Mouse (Mus musculus) embryo, embryonic 10 days (tissue): ENCODE results near the gene Itpkc.
A peak's percentile ranks its signal among the peaks of the same experiment; 100 is the strongest.

Source experiments
- DNase-seq: peaks from one replicate; pipeline ENCODE4 v3.0.0-alpha.2; 2015; ENCODE audit warnings: low spot score

Itpkc gene

DNA sequence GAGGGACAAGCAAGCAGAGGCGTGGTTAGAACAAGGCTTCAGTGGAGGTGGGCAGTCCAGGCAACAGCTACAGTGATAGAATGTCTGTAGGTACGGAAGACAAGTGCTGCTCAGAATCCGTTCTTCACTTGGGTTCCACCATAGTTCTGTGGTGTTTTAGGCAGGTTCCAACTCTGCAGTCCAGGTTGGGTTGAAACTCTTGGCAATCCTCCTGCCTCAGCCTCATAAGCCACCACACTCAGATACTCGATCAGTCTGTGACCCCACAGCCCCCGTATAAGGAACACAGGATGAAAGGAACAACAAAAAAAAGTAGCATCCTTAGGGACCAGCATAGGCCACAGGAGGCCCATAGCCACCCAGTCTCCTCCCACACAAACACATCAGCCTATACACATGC, 36.0 kb downstream of the Itpkc start:
- no peak for DNase-seq

DNA sequence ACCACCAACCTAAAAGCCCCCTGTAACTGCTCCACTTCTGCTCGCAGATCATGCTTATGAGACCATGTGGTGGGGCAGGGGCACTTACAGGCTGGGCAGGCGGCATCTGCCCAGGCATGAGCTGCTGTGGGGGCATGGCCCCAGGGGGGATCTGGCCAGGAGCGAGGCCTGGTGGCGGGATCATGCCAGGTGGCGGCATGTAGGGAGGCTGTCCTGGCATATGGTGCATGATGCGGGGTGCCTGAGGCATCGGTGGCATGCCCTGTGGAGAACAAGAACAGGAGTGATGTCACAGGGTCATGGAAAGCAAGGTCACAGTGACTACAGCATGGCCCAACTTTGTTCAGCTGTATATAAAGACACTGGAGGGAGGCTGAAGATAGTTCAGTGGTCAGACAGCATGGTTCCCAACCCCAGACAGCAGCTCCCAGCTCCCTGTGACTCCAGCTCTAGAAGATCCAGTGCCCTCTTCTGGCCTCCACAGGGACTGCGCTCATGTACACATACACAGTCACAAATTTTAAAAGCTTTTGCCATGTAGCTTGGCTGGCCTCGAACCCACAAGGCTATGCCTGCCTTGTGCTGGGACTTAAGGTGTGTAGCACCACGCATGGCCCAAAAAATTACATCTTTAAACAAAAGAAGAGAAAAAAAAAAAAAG, 39.1 kb downstream of the Itpkc start:
- DNase-seq: no peak

DNA sequence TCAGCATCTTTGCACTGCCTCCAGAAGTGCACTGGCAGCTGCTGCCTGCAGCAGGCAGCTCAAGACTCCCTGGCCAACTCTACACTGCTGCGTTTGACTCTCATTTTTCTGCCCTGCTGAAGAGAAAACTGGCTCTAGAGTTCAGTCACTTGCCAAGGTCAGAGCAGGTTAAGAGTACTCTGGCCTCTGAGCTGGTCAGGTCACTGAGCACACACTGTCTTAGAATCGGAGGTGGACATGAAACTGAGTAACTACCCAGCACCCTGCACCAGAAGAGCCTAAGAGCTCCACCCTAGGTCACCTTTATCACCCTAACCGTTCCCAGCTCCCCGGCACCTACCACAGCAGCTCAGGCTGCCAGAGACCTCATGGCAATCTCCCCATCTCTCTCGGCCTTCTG, 42.5 kb downstream of the Itpkc start:
- no peak for DNase-seq

DNA sequence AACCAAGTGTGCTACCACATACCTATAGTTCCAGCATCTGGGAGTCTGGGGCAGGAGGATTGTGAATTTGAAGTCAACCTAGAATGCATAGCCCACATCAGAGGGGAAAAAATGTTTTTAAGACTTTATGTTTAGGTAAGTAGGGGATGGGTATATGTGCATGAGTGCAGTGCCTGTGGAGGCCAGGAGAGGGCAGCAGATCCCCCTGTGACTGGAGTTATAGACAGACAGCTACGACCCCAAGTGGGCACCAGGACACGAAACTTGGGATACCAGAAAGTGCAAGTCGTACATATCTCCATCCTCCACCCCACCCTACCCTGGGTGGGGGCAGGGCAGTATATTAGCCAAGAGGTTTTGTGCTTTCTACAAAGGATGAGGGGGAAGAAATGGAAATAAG, 43.5 kb downstream of the Itpkc start:
- peak; percentile 62 for DNase-seq

DNA sequence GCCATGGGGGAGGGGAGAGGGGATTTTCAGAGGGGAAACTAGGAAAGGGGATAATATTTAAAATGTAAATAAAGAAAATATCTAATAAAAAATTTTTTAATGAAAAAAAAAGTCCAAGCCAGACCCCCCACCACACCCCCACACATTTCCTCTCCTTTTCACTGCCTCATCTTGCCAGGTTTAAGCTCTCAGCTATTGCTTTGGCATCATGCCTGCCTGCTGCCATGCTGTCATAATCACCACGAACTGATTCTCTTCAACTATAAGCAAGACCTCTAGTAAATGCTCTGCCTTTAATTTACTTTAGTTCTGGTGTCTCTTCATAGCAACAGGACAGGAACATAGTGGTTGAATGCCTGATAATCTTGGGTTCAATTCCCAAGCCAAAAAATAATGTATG, 46.0 kb downstream of the Itpkc start:
- DNase-seq: no peak

DNA sequence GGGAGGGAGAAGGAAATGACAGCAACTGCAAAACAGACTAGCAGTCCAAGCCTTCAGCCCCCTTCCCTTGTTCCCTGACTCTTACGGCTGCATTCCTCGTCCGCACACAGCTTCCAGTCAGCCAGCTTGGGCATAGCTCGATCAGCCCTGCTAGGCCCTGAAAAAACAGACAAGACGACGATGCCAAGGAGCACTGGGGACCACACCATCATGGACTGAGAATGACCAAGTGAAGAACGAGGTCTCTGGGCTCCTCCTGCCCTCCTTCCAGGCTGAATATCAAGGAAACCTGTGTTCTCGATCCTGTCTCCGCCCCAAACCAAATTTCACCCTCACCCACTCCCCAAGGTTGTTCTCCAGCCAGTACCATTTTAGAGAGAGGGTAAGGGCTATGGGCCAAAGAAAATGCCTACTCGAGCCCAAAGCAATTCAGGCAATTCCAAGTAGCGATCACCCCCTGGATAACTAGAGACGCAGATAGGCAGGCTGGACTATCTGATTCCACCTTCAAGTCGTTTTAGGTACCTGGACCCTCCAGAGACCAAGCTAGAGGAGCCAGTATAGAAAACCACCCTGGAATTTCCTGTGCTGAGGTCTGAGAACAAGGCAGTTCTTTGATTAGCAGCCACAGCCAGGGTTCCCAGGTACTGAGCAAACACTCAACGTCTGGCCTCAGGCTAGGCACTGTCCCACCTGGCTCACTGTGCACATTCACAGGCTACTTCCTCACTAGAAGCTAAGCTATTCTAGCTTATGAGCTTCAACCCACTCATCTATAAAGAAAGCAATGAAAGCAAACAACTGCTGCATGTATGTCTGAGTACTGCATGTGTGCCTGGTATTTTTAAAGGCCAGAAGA, 47.4 kb downstream of the Itpkc start, which contains the start of the genes Gm21983 and Mia:
Gm21983 (minus strand) TSS at position 250 of the 859 bp plus-strand sequence.
Mia (minus strand) TSS at position 321 of the 859 bp plus-strand sequence.
- no peak for DNase-seq

DNA sequence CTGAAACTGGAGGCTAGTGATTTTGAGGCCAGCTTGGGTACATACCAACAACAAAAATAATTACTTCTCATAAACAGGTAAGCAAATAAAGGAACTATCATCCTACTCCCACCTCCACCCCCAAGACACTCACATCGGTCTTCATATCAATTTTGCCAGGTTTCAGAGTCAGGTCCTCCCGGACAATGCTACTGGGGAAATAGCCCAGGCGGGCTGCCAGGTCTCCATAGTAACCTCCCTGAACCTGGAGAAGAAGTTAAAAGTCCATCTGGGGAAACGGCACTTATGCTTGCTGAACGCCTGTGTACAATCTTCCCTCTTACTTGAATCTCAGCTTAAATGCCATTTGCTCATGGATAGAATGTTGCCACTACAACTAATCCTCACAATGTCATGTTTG, 48.4 kb downstream of the Itpkc start:
- no peak for DNase-seq

GRCm38 (mm10) chr7:27179217-27179918, 49.1 kb downstream of the Itpkc start:
- DNase-seq: no peak

DNA sequence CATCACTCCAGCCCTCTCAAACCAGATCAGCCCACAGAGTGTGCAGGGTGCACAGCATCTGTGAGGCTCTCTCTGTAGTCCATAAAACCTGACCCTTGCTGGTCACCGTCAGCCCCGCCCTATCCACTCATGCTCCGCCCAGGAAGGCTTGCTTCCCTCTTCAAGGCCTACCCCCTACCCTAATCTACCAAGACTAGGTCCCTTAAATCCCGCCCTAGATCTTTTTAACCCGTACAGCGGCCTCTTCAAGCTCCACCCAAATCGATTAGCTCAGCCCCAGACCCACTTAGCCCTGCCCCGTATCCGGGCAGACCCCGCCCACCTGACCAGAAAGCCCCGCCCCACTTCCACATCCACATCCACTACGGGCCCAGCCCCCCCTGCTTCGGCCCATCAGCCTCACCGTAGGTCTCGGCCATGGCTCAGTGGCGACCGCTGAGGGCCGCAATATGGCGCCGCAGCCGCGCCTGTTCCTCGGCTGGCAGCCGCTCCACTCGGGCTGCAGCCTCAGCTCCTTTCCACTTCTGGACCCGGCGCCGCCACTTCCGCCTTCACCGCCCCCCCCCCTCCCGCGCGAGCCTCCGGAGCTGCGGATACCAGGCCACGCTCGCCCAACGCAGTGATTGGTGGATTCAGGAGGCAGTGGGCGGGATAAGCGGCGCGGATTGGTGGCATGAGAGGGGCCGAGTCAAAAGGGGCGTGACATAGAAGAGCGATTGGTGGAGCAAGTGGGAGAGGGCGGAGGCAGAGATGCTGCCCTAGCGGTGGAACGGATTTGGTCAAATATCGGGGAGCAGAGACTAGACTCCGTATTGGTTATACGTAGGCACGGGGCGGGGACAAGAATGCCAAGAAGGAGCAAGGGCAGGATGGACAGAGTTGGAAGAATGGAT, 49.9 kb downstream of the Itpkc start, which contains the start of gene Rab4b:
Rab4b (minus strand) TSS at position 573 of the 893 bp plus-strand sequence.
- DNase-seq: peak; percentile 99

GRCm38 (mm10) chr7:27177942-27178323, 50.5 kb downstream of the Itpkc start:
- no peak for DNase-seq

DNA sequence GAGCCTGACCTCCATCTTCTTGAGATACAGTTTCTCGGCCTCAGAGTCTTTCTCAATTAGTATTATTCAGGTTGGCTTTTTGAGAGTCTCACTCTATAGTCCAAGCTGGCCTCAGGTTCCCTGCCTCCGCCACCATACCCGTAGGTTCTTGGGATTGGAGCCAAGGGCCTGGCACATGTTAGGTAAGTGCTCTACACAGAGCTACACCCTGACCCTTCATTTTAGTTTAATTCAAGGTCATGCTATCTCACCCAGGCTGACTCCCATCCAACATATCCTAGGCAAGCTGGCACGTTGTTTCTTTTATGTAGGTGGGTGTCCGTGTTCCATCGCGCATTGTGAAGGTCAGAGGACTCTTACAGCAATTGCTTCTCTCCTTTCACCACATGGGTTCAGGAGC, 53.6 kb downstream of the Itpkc start:
- DNase-seq: no peak

DNA sequence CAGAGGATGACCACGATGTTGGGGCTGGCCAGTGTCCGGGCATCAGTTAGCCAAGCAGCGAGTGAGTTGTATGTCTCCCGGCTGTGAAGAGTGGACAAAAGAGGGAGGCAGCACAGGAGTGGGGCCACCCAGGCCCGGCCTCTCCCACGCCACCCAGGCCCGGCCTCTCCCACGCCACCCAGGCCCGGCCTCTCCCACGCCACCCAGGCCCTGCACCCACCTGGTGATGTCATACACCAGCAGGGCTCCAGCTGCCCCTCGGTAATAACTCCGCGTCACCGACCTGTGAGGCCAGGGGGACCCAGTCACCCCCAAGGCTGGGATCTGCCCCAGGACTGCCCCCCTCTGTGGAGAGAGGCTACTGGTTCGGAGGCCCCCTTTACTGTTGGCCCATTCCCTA, 54.0 kb downstream of the Itpkc start:
- DNase-seq: no peak

GRCm38 (mm10) chr7:27170981-27171380, 57.5 kb downstream of the Itpkc start:
- no peak for DNase-seq

DNA sequence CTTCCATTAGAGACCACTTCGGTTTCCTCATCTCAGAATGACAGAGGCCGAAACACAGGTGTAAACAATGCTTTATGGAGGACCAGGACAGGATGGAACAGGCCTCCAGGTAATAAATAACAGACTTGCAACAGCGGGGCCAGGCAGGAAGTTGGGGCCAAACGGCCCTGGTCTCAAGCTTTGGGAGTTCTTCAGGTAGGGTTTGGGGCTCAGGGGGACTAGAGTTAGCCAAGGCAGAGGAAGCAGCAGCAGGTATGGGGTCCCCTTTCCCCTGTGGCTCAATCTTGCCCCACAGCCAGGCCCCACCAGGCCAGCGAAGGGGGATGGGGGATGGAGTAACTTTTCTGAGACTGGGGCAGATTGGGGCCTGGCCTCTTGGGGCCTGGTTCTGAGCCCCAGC, 60.1 kb downstream of the Itpkc start:
- no peak for DNase-seq

- DNase-seq: no peak
Observed at GRCm38 (mm10) chr7:27167475-27168094, 60.9 kb downstream of the Itpkc start.

GRCm38 (mm10) chr7:27166614-27167474, 61.6 kb downstream of the Itpkc start, which contains the start of gene Egln2:
Gene Egln2 (minus strand): TSS chr7:27166802.
- peak; percentile 97 for DNase-seq

- peak; percentile 84 for DNase-seq
Observed at GRCm38 (mm10) chr7:27166229-27166613, 62.2 kb downstream of the Itpkc start.

DNA sequence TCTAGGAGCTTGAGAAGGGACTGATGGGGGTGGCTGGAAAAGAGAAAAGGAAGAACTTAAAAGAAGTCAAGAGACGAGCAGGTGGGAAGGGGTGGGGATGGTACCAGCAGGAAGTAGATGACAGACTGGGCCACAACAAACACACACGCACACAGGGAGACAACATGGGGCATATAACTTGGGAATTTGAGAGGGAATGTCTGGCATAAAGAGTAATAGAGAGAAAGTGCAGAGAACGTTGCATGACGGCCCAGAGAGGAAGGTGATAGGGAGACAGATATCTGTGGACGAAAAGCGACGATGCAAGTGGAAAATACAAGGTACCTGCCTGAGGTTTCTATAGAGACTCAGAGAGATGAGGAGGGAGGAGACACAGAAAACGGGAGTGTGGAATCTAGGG, 62.8 kb downstream of the Itpkc start:
- DNase-seq: no peak

- no peak for DNase-seq
Observed at GRCm38 (mm10) chr7:27165007-27165655, 63.3 kb downstream of the Itpkc start.
